Mouse (Mus musculus) ZHBTc4 (cell line): ENCODE measurements at regions not wholly inside any gene's neighbourhood (a gene's known extent, or its start where the extent isn't known, plus 50 kb on each side); places are given as distances from the start of the nearest gene placed in this dataset.
A peak's percentile ranks its signal among the peaks of the same experiment; 100 is the strongest.

Experiments
- DNase-seq: peaks from one replicate; pipeline ENCODE4 v3.0.0-alpha.2; 2011; ENCODE audit warnings: low read depth, low spot score

DNA sequence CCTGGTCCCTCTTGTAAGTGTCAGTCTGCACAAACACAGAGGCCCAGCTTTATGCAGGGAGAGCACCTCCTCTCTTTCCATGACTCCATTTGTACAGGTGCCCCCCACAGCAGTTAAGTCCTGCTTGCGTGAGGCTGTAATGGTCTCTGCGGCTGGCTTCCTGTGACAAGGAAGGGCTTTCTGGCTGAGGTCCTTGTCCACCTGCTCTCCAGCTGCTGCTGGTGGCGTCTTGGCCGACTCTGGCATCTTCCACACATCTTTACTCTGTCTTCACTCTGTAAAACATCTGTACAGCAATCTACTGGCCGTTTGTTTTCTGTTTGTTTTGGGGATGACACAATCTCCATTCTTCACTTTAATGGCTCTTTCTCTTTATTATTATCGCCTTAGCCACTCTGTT is 60.8 kb downstream of the Rpusd4 start:
- DNase-seq = no peak

DNA sequence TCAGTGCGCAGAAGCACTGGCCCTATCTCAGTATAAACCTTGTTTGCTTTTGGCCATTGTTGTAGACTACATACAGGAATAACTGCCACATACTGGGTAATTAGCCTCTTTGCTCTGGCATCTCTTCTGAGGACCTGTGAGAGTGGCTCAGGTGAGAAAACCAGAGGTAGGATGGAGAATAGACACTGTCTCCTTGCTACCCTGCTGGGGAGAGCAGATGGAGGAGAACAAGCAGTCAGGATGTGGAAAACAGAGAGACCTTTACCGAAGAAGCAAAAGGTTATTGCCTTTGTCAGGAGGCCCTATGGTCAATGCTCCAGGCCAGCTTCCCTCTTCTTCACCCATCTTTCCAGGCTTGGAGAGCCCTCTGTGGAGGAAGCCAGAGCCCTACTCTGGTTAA is 62.7 kb downstream of the Rpusd4 start:
- no peak for DNase-seq

DNA sequence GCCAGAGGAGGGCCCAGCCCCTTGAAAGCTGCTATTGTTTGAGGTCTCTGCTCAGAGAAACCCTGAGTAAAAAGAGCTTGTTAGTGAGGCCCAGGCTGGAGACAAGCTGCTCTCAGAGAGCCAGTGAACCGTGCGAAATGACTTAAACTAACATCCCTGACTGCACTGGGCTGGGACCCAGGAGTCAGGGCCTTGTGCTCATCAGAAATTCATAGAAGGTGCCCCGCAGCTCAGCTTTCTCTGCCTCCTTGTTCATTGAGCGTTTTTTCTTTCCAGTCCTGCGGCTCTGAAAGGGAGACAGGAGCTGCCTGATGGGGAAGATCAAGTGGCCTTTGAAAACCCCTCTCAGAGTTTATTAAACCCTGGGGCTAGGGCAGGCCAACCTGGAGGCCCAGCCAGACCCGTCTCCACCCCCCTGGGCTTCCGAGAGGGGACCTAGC is 63.6 kb downstream of the Rpusd4 start:
- no peak for DNase-seq

DNA sequence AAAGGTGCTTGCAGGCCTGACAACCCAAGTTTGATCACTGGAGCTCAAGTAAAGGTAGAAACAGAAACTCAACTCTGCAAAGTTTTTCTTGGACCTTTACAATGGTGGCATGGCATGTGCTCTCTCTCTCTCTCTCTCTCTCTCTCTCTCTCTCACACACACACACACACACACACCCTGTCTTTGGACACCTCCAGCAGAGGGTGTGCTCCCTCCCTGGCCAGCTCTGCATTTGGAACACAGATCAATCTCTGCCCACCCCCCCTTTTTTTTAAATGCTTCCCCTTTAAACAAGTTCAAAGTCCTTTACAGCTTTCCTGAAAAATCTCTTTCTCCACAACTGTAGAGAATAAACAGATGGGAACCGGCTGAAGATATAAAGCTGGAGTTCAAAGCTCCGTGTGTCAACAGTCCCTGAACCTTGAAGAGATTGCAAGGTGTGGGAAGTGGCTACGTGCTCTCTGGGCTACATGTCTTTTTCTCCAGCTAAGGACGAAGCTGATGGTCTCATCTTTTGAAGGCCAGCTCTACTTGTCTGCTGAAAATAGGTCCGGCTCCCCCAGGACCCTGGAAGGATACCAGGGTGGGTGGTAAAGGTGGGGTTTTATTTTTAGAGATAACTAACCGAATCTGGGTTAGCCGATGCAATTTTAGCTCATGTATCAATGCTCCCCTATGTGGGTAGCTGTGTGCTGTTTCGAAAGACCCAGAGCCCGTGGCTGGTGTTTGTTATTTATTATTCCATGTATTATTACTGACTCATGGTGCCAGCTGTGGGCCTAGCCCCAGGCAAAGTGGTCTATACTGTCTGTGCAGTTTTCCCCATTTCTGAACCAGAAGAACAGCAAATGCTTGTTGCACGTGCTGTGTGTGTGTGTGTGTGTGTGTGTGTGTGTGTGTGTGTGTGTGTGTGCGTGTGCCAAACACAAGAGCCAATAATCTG is 65.3 kb downstream of the Rpusd4 start:
- no peak for DNase-seq

DNA sequence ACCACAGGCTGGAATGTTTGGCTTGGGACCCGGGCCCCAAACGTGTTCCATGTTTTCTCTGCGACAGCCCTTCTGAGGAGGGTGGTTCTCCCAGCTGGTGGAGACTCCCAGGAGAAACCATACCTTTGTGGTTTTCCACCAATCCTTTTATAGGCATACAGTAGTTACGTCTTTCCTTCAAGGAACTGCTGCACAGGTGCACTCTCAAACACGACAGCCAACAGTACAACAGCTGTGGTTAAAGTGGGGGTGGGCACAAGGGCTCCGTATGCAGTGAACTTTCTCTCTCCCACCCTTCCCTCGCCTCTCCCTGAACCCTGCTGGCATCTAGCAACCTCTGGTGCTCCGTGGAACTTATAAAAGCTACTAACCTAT is 66.0 kb downstream of the Rpusd4 start:
- no peak for DNase-seq

DNA sequence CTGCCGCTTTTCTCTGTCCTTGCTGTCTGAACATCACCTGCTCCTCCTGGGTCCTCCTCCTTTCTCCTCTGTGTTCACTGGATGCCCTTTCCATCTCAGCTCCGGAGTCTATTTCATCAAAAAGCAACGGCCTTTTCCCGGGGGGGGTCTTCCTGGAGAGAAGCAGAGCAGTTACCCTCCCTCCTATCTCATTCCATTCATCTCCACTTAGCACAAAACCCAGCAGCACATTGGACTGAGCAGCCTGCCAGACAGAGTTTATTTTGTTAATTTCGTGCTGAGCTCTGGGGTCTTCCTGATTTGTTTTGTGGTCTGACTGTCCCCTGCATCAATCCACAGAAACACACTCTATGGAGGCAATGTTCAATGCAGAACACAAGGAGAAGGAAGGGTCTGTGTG is 66.9 kb downstream of the Rpusd4 start:
- DNase-seq = no peak

DNA sequence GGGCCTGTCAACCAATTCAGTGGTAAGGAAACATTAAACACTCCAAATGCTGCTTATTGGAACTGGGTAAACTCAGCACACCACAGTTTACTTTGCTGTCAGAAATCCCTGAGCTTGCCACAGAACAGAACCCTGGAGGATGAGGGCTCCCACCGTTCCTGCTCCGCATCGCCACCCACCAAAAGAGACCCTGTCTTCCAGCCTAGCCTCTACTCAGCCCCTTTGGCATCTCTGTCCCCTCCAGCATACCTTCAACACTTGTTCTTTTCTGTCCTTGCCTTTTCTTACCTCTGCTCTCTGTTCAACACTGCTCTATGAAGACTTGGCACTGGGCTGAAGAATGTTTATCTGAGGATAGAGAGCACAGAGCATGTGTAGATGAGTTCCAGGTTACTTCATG is 67.5 kb downstream of the Rpusd4 start:
- no peak for DNase-seq

DNA sequence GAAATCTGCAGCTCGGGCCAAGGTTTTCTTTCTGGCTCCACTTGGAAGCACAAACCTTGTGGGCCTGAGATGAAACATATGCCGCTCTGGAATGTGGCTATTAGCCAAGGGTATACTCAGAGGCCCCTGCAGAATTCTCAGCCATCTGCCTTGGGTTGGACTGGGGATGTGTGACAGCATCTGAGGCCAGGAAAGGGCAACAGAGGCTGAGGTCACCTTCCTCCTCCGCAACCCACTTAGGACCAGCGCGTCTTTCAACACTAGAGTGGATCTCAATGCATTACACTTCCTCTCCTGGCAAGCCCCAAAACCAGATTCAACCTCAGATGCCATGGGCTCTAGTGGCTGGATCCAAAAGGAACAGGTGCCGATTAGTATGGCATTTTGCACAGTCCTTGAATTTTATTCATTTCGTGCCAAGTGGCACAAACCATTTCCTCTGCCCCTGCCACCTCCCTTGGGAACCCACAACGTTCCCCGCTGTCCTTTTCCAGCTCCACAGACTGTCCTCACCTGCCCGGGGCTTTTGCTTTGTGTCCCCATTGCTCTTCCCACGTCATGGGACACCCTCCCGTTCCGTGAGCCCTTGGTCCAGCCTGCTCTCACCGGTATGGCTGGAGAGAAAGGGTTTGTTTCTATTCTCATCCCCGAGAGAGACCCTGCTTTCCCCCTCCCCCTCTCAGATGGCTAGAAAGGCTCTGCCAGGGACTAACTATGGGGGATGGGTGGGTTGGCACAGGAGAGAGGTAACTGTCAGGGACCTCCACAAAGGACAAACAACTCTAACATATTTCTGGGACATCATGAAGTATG is 68.4 kb downstream of the Rpusd4 start:
- DNase-seq = no peak

DNA sequence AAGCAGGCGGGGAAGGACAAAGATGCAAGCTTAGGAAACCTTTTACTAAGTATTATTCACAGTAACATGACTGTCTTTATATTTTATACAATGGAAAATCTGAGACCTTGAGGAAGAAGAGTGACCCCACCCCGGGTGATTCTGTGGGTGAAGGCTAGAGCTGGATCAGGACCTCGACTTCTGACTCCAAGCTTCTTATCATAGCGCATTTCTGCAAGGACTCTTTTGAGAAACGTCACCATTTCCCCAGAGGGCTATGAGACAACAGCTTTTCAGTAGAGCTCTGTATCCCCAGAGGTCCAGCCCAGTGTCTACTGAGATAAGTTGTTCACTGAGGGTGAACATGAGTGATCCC is 69.0 kb downstream of the Rpusd4 start:
- no peak for DNase-seq

DNA sequence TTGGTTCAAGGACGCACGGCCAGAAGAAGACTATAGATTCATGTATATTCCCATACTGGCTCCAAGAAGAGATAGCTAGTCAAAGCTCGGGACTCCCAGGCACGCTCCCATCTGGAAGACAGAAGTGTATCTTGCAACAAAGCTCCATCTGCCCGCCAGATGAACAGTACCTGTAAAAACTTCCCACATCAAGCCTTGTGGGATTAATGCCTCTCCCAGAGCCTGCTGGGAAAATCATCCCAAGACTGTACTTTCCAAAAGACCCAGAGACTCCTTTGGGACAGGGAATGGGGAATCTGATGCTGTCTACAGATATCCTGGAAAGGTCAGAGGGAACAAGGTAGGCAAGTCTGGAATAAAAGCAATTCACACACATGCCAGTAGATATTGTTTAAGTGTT is 71.2 kb downstream of the Rpusd4 start:
- no peak for DNase-seq

DNA sequence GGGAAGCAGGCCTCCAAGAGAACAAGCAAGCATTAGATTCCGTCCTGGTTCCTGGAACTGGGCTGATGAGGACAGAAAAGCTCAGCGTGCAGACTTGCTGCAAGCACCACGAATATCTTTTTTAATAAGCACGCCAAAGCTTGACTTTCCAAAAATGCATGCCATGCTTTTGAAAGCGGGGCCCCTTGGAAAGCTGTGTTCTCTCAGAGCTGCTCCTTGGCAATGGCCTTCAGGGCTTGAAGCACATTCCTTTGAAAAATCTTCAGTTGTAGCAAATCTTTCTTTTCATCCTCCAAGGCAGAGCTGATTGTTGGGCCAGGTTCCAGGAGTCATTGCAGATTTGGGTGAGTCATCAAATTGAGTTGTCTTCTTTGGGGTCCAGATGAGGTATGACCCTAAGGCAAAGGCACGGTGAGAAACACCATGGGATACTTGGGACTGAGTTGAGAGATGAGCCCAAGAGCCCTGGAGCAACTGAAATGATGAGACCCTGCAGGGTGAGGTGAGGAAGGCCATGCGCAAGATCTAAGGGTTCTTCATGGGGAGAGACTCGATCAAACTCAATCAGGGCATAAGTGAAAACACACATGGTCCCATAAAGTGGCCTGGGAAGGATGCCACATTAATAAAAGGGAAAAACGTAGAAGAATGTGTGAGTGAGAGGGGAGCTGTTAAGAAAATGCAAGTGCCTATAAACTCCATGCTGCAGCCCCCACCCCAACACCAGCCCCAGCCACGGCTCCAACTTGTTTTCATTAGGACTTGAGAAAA is 72.0 kb downstream of the Rpusd4 start:
- DNase-seq = no peak

DNA sequence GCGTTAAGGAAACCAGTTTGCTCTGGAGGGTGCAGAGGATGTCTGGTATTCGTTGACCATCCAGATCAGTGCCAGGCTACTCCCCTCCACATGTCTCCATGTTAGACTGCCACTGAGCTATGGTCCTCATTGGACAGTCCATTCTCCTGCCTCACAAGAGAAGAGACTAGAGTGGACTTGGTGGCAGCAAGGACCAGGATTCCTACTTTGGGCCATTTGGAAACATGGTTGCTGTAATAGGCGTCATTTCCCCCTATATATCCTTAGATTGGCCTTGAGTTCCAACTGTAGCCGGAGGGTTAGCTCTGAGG is 72.6 kb downstream of the Rpusd4 start:
- no peak for DNase-seq

DNA sequence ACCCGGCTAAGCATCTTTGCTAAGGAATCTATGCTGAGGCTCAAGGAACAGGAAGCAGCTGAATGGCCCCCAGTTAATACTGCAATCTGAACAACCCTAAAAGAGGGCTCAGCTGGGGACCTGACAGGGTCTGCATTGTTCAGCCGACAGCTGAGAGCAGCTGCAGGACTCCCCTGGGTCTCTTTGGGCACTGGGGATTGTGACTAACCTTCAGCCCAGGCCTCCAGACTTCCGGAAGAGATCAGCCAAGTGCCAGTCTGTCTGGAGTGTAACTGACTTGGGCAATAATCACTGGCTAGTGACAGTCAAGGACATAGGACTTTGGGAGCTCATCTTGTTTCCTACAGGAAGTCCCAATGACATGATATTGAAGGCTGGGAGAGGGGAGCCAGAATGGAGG is 73.1 kb downstream of the Rpusd4 start:
- DNase-seq = no peak

DNA sequence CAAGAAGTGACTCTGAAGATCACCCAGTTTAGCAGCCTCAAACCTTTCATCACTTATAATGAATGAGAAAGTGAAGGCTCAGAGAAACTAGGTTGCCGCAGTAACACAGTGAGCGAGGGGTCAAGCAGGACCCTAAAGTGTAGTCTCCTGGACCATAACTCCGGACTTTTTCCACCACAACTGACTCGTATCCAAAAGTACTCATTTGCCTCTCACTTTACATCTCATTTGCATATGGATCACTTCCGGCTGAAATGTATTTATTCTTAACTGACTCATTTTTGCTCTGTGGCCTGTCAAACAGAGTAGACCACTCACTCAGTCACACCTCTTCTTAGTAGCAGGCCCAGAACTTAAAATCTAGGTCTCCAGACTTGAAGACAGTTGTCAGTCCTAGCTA is 73.7 kb downstream of the Rpusd4 start:
- DNase-seq = no peak

DNA sequence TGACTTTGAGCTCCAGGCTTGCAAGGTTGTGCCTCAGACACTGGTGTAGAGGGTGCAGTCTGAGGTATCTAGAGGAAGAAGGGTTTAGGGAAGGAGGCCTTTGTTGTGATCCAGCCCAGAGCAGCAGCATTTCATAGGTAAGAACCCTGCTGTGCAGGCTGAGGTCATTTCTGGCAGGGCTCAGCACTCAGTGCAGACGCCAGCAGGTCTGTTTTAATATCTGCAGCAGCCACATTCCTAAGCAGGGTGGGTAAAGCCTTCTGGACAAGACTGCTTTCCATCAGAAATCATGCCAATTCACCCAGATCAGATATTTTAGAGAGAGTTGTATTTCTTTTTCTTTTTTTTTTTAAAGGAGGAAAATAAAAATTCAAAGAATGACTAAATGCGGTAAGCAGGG is 74.8 kb downstream of the Rpusd4 start:
- peak; percentile 60 for DNase-seq

DNA sequence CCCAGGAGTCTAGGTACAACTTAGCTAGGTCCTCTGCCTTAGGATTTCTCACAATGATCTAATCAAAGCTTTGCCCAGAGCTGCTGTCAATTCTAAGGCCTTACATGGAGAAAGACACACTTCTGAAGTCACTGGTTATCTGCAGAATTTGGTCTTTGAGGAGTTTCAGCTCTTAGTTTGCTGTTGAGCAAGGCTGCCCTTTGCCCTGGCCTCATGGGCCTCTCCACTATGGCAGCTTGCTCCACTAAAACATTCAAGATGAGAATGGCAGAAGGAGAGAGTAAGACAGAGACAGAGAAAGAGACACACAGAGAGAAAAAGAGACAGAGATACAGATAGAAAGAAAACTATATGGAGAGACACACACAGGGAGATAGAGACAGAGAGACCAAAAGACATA is 75.7 kb downstream of the Rpusd4 start:
- no peak for DNase-seq

DNA sequence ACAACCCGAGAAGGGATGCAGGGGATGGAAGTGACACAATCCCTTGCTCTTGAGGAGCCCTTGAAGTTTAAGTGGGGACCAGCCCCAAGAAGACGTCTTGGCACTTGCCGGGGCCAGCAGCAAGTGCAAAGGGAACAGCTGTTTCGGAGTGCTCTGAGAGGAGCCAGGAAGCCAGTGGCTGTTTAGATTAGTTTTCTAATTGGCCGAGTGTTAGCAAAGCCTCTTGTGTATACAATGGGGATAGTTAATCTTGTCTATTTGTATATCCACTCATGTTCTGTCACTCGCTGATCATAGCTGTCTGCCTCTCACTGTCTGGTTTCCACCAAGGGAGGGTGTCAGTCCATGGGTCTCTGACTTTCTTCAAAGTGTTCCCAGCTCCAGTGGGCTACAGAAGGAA is 76.6 kb upstream of the Cdon start:
- DNase-seq = no peak

DNA sequence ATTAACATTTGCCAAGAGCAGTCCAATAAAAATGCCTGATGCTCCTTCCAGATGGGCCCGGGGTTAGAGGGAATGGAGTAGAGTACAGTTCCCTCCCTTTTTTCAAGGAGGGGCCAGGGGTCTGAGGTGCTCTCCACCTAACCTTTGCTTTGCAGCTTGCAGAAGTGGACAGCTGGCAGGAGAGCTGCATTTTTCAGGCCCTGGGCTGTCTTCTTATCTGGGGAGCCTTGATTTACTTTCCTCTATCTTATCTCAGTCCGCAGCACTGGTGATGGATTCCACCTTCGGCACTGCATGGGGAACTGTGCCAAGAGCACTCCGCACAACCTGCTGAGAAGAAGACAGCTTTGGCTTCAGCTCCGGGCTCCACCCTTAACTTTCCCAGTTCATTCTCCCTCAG is 74.5 kb upstream of the Cdon start:
- DNase-seq = no peak

DNA sequence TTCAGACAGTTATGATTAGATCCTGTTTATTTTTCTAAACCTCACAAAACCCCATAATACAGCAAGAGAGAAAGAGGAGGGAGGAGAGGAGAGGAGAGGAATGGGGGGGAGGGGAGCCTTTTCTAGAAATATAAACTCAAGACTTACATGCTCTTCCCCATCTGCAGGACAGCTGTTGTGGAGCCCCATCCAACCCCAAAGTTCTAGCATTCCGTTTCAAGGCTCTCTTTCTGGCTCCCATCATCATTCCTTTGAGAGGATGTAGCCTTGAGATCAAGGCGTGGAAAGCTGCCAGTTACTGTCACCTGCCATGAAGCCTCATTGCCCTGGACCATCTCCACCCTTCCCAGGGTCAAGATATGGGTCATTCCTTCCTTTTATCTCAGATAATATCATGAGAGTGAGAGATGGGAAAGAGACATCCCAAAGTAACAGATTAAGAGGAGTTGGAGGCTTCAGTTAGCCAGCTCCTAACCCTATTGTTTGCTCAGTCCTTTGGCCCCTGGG is 70.8 kb upstream of the Cdon start:
- no peak for DNase-seq

DNA sequence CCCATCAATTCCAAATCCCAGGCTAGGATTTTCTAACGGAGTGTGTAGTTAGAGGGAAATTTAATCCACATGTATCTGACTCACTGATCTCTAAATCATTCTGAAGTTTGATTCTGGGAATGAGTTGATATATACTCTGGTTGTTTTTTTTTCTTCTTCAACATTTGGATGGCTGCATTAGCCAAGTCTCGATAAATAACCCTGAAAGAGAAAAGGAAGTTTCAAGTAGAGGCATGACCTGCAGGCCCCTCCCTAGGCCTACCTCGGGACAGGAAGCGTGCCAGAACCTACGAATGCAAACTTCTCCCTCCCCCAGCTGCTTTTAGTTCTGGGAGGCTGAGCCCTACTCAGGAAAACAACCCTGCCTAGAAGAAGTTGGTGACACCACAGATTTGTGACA is 69.4 kb upstream of the Cdon start:
- DNase-seq = no peak

DNA sequence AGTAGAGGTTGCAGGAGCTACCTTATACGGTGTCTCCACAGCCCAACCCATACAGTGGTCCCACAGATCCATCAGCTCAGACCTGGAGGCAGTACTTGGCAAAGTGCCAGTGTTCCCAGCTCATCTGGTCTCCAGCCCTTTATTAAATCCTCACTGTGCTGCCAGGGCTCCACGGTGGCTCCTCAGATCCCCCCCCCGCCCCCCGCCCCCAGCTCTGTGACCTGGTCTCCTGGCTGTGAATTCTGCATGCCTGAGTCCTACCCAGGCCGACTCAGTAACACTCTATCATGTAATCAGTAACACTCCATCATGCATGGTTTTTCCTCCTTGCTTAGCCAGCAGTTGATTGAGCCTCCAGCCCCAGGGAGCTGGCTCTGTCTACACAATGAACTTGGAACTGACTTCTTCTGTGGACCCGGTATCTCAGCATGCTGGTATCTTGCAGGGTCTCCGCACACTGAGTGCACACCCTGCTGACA is 66.2 kb upstream of the Cdon start:
- DNase-seq = no peak

DNA sequence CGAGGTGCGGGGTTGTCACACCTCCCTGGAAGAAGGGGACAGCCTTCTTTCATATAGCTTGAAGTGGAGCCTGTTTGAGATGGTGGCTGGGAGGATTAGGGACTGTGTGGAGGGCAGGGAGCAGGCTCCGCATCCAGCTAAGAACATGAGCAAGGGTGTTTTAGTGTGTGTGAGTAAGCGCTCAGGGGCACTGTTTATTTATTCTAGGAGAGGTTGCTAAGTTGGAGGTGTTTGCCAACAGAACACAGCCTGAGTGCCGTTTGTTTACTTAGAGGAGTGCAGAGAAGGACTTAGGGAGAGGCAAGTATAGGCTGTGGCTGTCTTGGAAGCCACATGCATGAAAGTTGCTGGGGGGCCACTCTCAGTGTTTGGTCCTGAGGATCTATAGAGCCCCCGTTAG is 61.2 kb upstream of the Cdon start:
- no peak for DNase-seq
